Mouse (Mus musculus): ENCODE measurements around the gene Serpina3a. TPM values are rescaled to one million over a fixed set of nuclear protein-coding genes. Genes with fewer than 3 reads are reported as not detected.

The Serpina3a gene
- total RNA-seq, 2 experiments from 2014 or later: not detected

DNA sequence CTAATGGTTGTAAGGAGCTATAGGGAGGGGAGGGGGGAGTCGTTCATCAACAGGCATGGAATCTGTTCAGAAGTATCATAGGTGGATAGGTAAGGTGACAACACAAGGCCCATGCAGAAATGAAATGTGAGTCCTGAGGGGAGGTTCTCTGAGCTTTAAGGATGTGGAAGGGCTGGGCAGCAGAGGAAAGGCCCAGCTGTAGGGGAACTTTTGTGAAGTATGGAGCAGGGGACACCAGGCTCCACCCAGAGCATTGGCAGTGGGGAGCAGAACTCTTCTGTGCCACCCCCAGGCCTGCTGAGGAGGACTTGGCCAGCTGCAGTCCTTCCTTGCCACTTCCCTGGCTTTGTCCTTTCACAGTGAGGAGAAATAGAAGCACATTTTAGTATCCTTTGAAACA lies 29.0 kb downstream of the Serpina3a start:
- DNase-seq (ENCODE audit: low spot score in 2 of 2): no peak

- no peak for DNase-seq (ENCODE audit: low spot score in 2 of 2)
Measured at GRCm38 (mm10) chr12:104142427-104142826, 29.9 kb downstream of the Serpina3a start.

- DNase-seq (ENCODE audit: low spot score in 2 of 2): no peak
Measured at GRCm38 (mm10) chr12:104143286-104143685, 30.8 kb downstream of the Serpina3a start.

GRCm38 (mm10) chr12:104145571-104145970 lies 33.0 kb downstream of the Serpina3a start:
- no peak for DNase-seq (ENCODE audit: low spot score in 2 of 2)

- DNase-seq (ENCODE audit: low spot score in 2 of 2): no peak
Measured at GRCm38 (mm10) chr12:104151989-104152388, 39.5 kb downstream of the Serpina3a start.

GRCm38 (mm10) chr12:104153041-104153645 lies 40.6 kb downstream of the Serpina3a start:
- no peak for DNase-seq (ENCODE audit: low spot score in 2 of 2)

DNA sequence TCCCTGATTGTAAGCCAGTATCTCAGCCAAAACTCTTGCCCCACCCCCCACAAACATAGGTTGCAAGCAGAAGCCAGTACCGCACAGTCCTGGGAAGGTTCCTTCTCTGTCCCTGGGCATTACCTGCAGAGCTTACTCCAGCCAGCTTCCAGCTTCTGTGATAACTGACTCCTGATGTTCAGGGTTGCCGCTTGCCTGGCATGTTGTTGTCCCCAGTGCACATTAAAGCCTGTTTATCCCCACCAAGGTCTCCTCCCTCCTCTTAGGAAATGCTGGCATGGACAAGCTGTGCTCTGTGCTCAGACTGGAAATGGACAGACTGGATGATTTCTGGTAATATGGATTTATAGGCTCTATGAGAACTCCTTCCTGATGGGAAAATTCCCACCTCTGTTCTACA lies 41.1 kb downstream of the Serpina3a start, which contains the start of gene Serpina3c:
TSS of gene Serpina3c (minus strand) at position 215 of the 400 bp plus-strand sequence.
- no peak for DNase-seq (ENCODE audit: low spot score in 2 of 2)

Other genes with a start within 250 kb of the Serpina3a start
- gene Serpina1a, start 249.2 kb upstream of the Serpina3a start, total RNA-seq (2021): not detected
- gene Serpina1c, start 207.8 kb upstream of the Serpina3a start, total RNA-seq (2021): not detected
- gene Serpina1e, start 153.7 kb upstream of the Serpina3a start, total RNA-seq (2021): not detected
- gene Serpina11, start 122.8 kb upstream of the Serpina3a start, total RNA-seq (2021): not detected
- under 1 TPM in 1 of 2 experiments, not detected in 1; 0.18 TPM for gene Serpina9, start 99.0 kb upstream of the Serpina3a start, total RNA-seq (2021)
- not detected for gene Serpina12, start 68.3 kb upstream of the Serpina3a start, total RNA-seq (2021)
- not detected for gene Serpina5, start 11.6 kb upstream of the Serpina3a start, total RNA-seq (2021)
- gene Serpina3b, start 15.3 kb downstream of the Serpina3a start, total RNA-seq (2021): not detected
- gene Serpina3c, start 41.1 kb downstream of the Serpina3a start, total RNA-seq (2021): under 1 TPM in 1 of 2 experiments, not detected in 1; 0.32 TPM
- gene Serpina3f, start 101.8 kb downstream of the Serpina3a start, total RNA-seq (2021): not detected
- gene Serpina3g, start 123.5 kb downstream of the Serpina3a start, total RNA-seq (2021): 1 to 10 TPM in 1 of 2 experiments, under 1 TPM in 1; 0.76 to 1.2 TPM
- under 1 TPM; 0.64 to 0.88 TPM for gene Serpina3i, start 150.4 kb downstream of the Serpina3a start, total RNA-seq (2021)
- not detected for gene Serpina3j, start 201.8 kb downstream of the Serpina3a start, total RNA-seq (2021)
- gene Serpina3k, start 225.8 kb downstream of the Serpina3a start, total RNA-seq (2021): not detected
- gene Serpina3m, start 225.8 kb downstream of the Serpina3a start, total RNA-seq (2021): under 1 TPM in 1 of 2 experiments, not detected in 1; 0.45 TPM